Mouse (Mus musculus) liver, adult 2 months (tissue): ENCODE results near the gene Ccp110.

ENCODE experiments used
- CTCF ChIP-seq: fragments of 200-500 bp; IDR thresholded peaks from 2 replicates; pipeline ENCODE4 v1.5.1; 2011; ENCODE audit warnings: low read depth, low read length, control low read depth
- POLR2A ChIP-seq: fragments of 200-500 bp; IDR thresholded peaks from 2 replicates; pipeline ENCODE4 v1.6.1; 2011; ENCODE audit warnings: low read length, control low read depth; ENCODE audit not compliant: insufficient read depth; ENCODE audit errors: extremely low read depth

DNA sequence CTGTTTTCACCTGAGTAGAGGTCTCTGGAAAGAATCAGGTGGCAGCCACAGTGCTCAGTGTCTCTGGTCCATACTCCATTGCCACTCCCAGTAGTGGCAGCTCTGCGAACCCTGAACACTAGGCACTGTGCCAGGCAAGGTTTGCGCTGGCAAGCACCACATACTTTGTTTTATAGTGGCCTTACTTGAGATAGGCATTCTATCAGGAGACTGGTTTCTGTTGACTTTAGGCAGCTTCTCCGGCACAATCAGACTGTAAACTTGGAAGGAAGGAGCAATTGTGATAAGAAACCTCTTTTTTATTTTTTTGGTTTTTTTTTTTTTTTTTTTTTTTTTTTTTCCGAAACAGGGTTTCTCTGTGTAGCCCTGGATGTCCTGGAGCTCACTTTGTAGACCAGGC lies 4.3 kb upstream of the Ccp110 start:
- TF ChIP-seq CTCF (no peak), POLR2A (no peak)
